Mouse (Mus musculus) inflammation-experienced regulatory T-cells, adult 6 months (primary cell): Measurements from ENCODE around the gene Gm19402. TPM values are rescaled to one million over a fixed set of nuclear protein-coding genes. Genes with fewer than 3 reads are reported as not detected.

Experiments
- ATAC-seq: one replicate; pipeline ENCODE4 v1.8.0; 2017
- polyA plus RNA-seq, 3 experiments: library from polyadenylated mRNA; unstranded; fragments of 100-300 nt; shearing (Covaris generic); gene quantifications; one replicate each; pipeline ENCODE4 v1.2.1; 2017

Gene Gm19402
- polyA plus RNA-seq, 3 experiments from 2014 or later, result not detected

DNA sequence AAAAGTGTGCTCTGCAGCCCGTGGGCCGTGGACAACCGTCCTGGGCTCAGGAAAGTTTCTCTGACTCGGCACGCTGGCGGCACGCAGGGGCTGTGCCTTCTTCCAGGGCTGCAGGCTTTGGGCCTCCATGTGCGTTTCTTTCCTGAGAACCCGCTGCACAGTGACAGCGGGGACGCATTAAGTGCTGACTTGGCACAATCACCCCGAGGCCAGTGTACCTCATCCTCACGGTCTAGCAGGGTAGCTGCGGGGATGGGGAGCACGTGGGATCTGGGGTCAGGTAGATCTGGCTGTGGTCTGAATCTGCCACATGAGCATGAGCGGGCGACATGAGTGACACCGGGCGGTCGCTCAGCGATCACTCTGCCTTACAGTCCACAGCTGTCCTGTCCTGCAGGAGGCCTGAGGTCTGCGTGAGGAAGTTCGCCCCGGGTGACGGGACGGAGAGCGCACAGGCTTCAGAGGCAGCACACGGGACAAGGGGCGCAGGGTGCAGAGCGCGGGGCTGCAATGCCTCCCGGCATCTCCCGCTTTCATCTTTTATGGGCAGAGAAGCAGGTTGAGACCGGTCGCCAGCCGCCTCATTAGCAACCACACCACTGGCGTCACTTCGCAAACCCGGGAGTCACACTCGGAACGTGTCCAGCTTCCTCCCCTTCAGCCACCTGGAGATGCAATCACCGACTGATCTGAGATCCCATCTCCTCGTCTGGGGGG lies 26.4 kb downstream of the Gm19402 start:
- ATAC-seq, result no peak

DNA sequence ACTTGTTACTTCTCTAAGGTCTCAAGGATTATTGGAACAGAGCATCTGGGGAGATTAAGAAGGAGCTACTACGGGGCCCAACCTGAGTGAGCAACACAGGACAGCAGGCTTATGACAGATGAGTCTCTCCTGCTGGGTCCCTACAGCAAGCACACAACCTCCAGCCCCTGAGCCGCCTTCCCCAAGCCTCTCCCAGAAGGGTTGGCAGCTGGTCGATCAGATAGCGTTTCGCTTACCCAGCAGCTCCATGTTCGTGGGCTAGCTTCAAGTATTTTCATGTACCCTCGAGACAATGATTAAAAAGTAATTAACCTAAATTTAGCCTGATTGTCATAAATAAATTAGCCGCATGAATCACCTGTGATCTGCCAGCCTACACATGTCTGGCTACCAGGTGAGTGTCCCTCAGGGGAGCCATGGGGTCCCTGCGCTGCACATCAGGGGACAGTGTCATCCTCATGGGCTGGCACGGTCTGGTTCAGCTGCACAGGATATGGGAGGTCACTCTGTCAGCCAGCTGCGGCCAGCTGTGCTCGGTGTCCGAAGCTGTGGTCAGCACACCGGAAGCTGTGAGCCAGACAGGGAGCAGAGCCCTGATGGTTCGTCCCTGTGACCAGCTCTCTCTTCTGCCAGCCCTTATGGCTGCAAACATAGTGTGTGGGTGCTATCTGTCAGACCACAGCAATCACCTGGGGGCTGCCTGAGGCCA lies 32.1 kb downstream of the Gm19402 start:
- no peak for ATAC-seq

DNA sequence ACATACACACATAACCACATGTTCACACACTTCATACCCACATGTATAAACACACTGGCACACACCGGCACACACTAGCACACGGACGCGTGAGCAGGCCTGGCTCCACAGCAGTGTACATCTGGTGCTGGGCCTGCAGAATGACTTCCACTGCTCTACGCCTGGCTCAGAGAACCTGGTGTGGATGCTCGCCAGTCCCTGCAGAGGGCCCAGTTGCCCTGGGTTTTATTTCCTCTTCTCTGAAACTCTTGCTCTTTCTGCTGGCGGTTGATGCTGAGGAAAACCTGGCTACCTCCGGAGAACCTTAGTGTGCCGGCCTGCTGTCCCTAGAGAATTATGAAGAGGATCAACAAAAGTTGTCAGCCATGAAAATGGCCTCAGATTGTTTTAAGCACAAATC lies 38.5 kb downstream of the Gm19402 start:
- no peak for ATAC-seq

DNA sequence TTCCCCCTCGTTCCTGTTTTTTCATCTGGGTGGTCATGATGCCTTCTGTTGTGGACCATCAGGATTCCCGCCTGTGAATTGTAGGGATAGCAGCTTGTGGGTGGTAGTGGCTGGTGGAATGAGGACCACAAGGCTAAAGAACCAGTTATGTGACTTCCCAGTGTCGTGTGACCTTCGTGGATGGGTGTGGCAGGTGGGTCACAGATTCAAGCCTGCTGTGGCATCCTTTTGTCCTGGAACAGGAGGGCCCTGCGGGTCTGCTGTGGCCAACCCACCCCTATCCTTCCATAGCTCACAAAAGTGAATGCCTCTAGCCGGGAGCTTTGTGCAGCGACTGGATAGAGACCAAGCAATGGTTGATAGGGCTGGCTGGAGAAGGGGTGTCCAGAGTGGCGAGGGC lies 42.7 kb downstream of the Gm19402 start:
- ATAC-seq, result no peak

DNA sequence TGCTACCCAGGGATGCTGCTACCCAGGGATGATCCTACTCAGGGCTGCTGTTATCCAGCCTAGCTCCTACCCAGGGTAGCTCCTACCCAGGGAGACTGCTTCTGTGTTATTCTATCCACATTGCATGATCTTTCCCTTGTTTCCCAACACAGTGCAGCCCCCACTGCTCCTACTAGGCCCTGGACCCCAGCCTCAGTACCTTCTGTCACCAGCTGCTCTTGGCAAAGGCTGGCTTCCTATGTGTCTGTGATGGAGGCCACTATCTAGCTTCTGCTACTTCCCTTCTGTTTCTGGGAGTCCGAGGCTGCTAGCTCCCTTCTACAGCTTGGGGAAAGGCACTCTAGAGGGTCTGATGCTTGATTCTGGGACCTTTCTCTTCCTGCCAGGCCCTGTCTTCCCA lies 43.1 kb downstream of the Gm19402 start:
- ATAC-seq, result no peak

DNA sequence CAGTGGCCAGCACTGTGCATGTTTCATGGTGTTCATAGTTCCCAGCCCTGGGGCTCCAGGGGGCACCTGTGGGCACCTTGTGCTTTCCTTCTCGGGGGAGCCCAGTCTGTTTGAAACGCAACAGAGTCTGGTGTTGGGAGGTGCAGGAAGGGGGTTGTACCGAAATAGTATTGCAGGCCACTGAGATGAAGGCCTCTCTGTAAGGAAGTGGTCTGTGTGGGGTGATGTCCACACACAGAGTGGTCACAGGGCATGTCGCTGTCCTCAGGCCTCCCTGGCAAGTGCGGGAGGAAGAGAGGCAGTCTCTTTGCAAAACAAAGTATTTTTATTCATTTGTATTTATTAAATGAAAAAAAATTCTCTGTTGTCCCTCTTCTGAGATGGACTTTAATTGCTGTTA lies 45.0 kb downstream of the Gm19402 start:
- ATAC-seq, result no peak

DNA sequence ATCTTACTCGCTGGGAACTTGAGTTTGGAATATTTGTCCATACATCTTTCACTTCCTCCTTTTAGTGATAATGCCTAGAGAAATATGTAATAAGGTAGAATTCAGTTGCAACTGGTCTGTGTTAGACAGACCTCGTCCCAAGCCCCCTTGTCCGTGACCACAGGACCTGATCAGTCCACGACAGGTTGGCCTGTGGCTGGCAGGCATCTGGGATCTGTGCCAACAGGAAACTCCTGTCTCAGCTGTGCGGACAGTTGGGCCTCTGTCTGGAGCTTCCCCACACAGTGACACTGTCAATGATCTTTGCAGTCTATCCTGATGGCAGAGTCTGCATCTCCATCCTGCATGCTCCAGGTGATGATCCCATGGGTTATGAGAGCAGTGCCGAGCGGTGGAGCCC lies 47.4 kb downstream of the Gm19402 start:
- ATAC-seq, result no peak

Other genes with a start within 250 kb of the Gm19402 start
- gene Fam207a, start 175.0 kb downstream of the Gm19402 start, polyA plus RNA-seq, result 10 to 100 TPM; 13.7 to 16.1 (median 15.1) TPM
- 100 to 1,000 TPM; 493 to 517 (median 499) TPM for gene Itgb2, start 160.5 kb downstream of the Gm19402 start, polyA plus RNA-seq
- gene Pttg1ip, start 109.0 kb downstream of the Gm19402 start, polyA plus RNA-seq, result 100 to 1,000 TPM in 2 of 3 experiments, 10 to 100 TPM in 1; 83.7 to 113 (median 112) TPM
- gene Sumo3, start 84.7 kb downstream of the Gm19402 start, polyA plus RNA-seq, result 10 to 100 TPM; 73.1 to 90.7 (median 74.3) TPM
- gene Gm49325, start 84.6 kb downstream of the Gm19402 start, polyA plus RNA-seq, result 10 to 100 TPM in 1 of 3 experiments, 1 to 10 TPM in 1, not detected in 1; 3.6 to 10.0 TPM
- gene Ube2g2, start 68.5 kb downstream of the Gm19402 start, polyA plus RNA-seq, result 10 to 100 TPM; 41.1 to 55.4 (median 50.1) TPM
- gene Tspear, start 4.2 kb downstream of the Gm19402 start, polyA plus RNA-seq, result under 1 TPM; 0.26 to 0.54 (median 0.28) TPM
- not detected for gene Gm9508, start 6.5 kb upstream of the Gm19402 start, polyA plus RNA-seq
- gene Gm10272, start 15.9 kb upstream of the Gm19402 start, polyA plus RNA-seq, result not detected
- gene Gm10024, start 20.7 kb upstream of the Gm19402 start, polyA plus RNA-seq, result not detected
- gene Gm10142, start 25.1 kb upstream of the Gm19402 start, polyA plus RNA-seq, result not detected
- gene Krtap12-1, start 29.8 kb upstream of the Gm19402 start, polyA plus RNA-seq, result not detected
- not detected for gene Gm10100, start 35.7 kb upstream of the Gm19402 start, polyA plus RNA-seq
- not detected for gene Gm18596, start 51.9 kb upstream of the Gm19402 start, polyA plus RNA-seq
- gene Gm9736, start 60.6 kb upstream of the Gm19402 start, polyA plus RNA-seq, result not detected
- gene Gm3233, start 68.9 kb upstream of the Gm19402 start, polyA plus RNA-seq, result not detected
- gene Gm3238, start 80.6 kb upstream of the Gm19402 start, polyA plus RNA-seq, result not detected
- not detected for gene Gm7138, start 86.2 kb upstream of the Gm19402 start, polyA plus RNA-seq
- not detected for gene Gm3250, start 91.8 kb upstream of the Gm19402 start, polyA plus RNA-seq
- not detected for gene Gm7137, start 97.4 kb upstream of the Gm19402 start, polyA plus RNA-seq
- not detected for gene Gm9639, start 104.3 kb upstream of the Gm19402 start, polyA plus RNA-seq
- gene Gm19668, start 108.4 kb upstream of the Gm19402 start, polyA plus RNA-seq, result not detected
- gene Gm9507, start 121.1 kb upstream of the Gm19402 start, polyA plus RNA-seq, result not detected
- gene Gm2696, start 123.9 kb upstream of the Gm19402 start, polyA plus RNA-seq, result not detected
- not detected for gene Krtap10-4, start 136.3 kb upstream of the Gm19402 start, polyA plus RNA-seq
- gene Krtap10-10, start 145.2 kb upstream of the Gm19402 start, polyA plus RNA-seq, result not detected
- not detected for gene Gm36176, start 156.0 kb upstream of the Gm19402 start, polyA plus RNA-seq
- gene Gm10318, start 162.1 kb upstream of the Gm19402 start, polyA plus RNA-seq, result not detected
- not detected for gene Gm3285, start 171.2 kb upstream of the Gm19402 start, polyA plus RNA-seq
- gene Lrrc3, start 211.8 kb upstream of the Gm19402 start, polyA plus RNA-seq, result not detected